Mouse (Mus musculus) lung, embryonic 14.5 days (tissue): ENCODE data around the gene Lrrc42. TPM values are rescaled to one million over a fixed set of nuclear protein-coding genes. Genes with fewer than 3 reads are reported as not detected.

Experiments
- ATAC-seq: fragments of 200-750 bp; cut with Nextera tagmentation; 2 replicates; pipeline ENCODE4 v1.8.0; 2017; ENCODE audit warnings: mild to moderate bottlenecking, moderate TSS enrichment, moderate library complexity; ENCODE audit not compliant: insufficient read depth
- DNase-seq: peaks from one replicate; pipeline ENCODE4 v3.0.0-alpha.2; 2015
- H3K27ac ChIP-seq: fragments of 300-500 bp; sonication (generic); 2 replicates; pipeline ENCODE4 v1.5.1; 2014; ENCODE audit warnings: low read depth, mild to moderate bottlenecking, moderate library complexity
- H3K27me3 ChIP-seq: fragments of 300-500 bp; sonication (generic); 2 replicates; pipeline ENCODE4 v1.6.1; 2014; ENCODE audit warnings: low read length, control low read depth; ENCODE audit not compliant: insufficient read depth
- H3K36me3 ChIP-seq: fragments of 300-500 bp; sonication (generic); 2 replicates; pipeline ENCODE4 v1.6.1; 2014; ENCODE audit warnings: control low read depth; ENCODE audit not compliant: insufficient read depth
- H3K4me1 ChIP-seq: fragments of 300-500 bp; sonication (generic); 2 replicates; pipeline ENCODE4 v1.6.1; 2014; ENCODE audit warnings: antibody characterized with exemption, control low read depth; ENCODE audit not compliant: insufficient read depth
- H3K4me2 ChIP-seq: fragments of 300-500 bp; sonication (generic); 2 replicates; pipeline ENCODE4 v1.6.1; 2014; ENCODE audit warnings: mild to moderate bottlenecking
- H3K4me3 ChIP-seq: fragments of 300-500 bp; sonication (generic); 2 replicates; pipeline ENCODE4 v1.5.1; 2014; ENCODE audit warnings: low read depth, low read length
- H3K9ac ChIP-seq: fragments of 300-500 bp; sonication (generic); 2 replicates; pipeline ENCODE4 v1.6.1; 2014
- H3K9me3 ChIP-seq: fragments of 300-500 bp; sonication (generic); 2 replicates; pipeline ENCODE4 v1.6.1; 2016; ENCODE audit warnings: low read depth, low read length, control low read depth
- CTCF ChIP-seq: IDR thresholded peaks from 2 replicates; pipeline ENCODE4 v1.5.1; 2016; ENCODE audit warnings: antibody characterized with exemption, low read depth
- WGBS: fragments of 180-500 bp; shearing (Covaris S2); extraction: QIAGEN DNeasy Blood & Tissue Kit; methylation state at CpG from one replicate; pipeline ENCODE4 v1.1.7; 2014; 5-methylcytosine and 5-hydroxymethylcytosine counted together
- polyA plus RNA-seq: library from polyadenylated mRNA; unstranded; fragments of >200 nt; fragmentation: Nextera tagmentation; extraction: Ambion mirVana; gene quantifications from 2 replicates; pipeline ENCODE4 v1.2.1, GENCODE M21; 2014

Gene Lrrc42
- polyA plus RNA-seq, 1 experiment from 2014 or later, result 69.0 TPM

DNA sequence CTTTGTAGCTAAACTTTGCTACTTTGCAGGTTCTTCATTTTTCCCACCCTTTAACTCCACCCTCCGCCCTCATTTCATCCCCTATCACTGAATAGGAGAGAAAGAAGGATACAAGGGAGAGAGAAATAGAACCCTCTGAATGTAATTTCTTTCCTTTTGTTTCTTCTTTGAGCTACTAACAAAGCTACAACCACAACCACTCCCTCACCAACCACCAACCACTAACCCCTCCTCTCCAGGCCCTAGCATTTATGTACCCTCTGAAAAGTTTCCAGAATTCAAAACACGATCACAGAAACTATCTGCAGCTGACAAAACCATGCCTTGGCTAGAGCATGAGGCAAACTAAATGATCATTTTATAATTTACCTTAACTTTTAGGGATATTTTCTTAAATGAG, 56.9 kb downstream of the Lrrc42 start:
- Histone ChIP-seq H3K36me3 (peaks cover 87% of the 10 kb centered on the region), H3K4me3 (no peak overlapping the region), H3K4me1 (no peaks in the 10 kb centered on the region), H3K27me3 (no peaks in the 10 kb centered on the region), H3K9me3 (no peaks in the 10 kb centered on the region), H3K4me2 (no peak overlapping the region), H3K9ac (no peak overlapping the region), H3K27ac (no peak overlapping the region)
- no peak for TF ChIP-seq CTCF
- WGBS, result 96% methylated on average over 2 of the region's 2 CpGs
- DNase-seq (no peak), ATAC-seq (no peak)

DNA sequence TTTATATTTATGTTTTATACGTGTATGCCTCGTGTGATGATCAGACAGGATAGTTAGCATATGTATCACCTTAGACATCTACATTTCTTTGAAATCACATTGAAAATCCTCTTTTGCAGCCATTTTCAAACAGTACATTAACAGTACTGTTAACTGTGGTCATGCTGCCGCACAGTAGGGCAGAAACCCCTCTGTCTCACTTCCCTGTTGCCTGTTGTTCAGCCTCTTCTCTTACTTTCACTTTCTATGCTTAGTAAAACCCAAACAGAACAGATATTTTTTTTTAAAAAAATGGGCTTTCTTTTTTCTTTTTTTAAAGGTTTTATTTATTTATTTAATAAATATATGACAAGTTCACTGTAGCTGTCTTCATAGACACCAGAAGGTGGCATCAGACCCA, 59.5 kb downstream of the Lrrc42 start:
- WGBS, result 95% methylated on average over 3 of the region's 3 CpGs
- no peak for TF ChIP-seq CTCF
- Histone ChIP-seq H3K9me3 (no peaks in the 10 kb centered on the region), H3K27ac (no peak overlapping the region), H3K9ac (no peak overlapping the region), H3K4me1 (no peaks in the 10 kb centered on the region), H3K4me3 (no peak overlapping the region), H3K36me3 (peaks cover 86% of the 10 kb centered on the region), H3K4me2 (no peak overlapping the region), H3K27me3 (no peaks in the 10 kb centered on the region)
- no peak for DNase-seq
- no peak for ATAC-seq

DNA sequence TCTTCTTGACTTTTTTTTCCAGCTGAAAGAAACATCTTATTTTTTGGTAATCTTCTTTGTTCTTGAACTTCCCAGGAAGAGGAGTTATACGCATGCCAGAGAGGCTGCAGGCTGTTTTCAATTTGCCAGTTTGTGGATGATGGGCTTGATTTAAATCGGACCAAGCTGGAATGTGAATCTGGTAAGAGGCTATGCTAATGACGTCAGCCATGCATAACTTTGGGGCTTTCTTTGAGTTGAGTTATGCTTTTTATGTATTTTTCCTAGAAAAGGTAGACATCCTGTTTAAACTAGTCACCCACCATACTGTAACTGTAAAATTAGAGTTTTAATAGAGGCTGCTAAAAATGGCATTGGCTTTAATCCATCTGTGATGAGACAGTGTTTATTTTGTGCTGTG, 67.6 kb downstream of the Lrrc42 start:
- Histone ChIP-seq H3K36me3 (peaks cover 45% of the 10 kb centered on the region), H3K4me2 (no peak overlapping the region), H3K4me3 (no peak overlapping the region), H3K27ac (no peak overlapping the region), H3K9ac (no peak overlapping the region), H3K9me3 (no peaks in the 10 kb centered on the region), H3K4me1 (no peaks in the 10 kb centered on the region), H3K27me3 (no peaks in the 10 kb centered on the region)
- ATAC-seq (no peak), DNase-seq (no peak)
- TF ChIP-seq CTCF, result no peak
- 68% methylated on average over 3 of the region's 3 CpGs for WGBS

Other genes with a start within 250 kb of the Lrrc42 start
- 106 and 115 TPM in 2 replicates for gene Mrpl37, start 186.7 kb downstream of the Lrrc42 start, polyA plus RNA-seq
- 5.3 and 6.7 TPM in 2 replicates for gene Cyb5rl, start 186.5 kb downstream of the Lrrc42 start, polyA plus RNA-seq
- not detected in 2 replicates for gene Cdcp2, start 156.6 kb downstream of the Lrrc42 start, polyA plus RNA-seq
- 321 and 337 TPM in 2 replicates for gene Tmem59, start 75.1 kb downstream of the Lrrc42 start, polyA plus RNA-seq
- gene Tceanc2, start 74.4 kb downstream of the Lrrc42 start, polyA plus RNA-seq, result 17.1 and 28.3 TPM in 2 replicates
- gene Ldlrad1, start 44.4 kb downstream of the Lrrc42 start, polyA plus RNA-seq, result not detected in 2 replicates
- gene Hspb11, start 61 bp upstream of the Lrrc42 start, polyA plus RNA-seq, result 37.6 and 41.4 TPM in 2 replicates
- not detected in 2 replicates for gene Dio1, start 53.6 kb upstream of the Lrrc42 start, polyA plus RNA-seq
- 53.2 and 55.1 TPM in 2 replicates for gene Yipf1, start 60.8 kb upstream of the Lrrc42 start, polyA plus RNA-seq
- gene Ndc1, start 114.3 kb upstream of the Lrrc42 start, polyA plus RNA-seq, result 55.2 and 57.5 TPM in 2 replicates
- gene Glis1, start 181.1 kb upstream of the Lrrc42 start, polyA plus RNA-seq, result 2.9 and 3.0 TPM in 2 replicates